Mouse (Mus musculus) spleen, adult 2 months (tissue): ENCODE measurements around the gene Ppfibp1. TPM values are rescaled to one million over a fixed set of nuclear protein-coding genes. Genes with fewer than 3 reads are reported as not detected.

Experiments used
- DNase-seq, 2 experiments: peaks; one replicate each; pipeline versions ENCODE4 v3.0.0 to v3.0.0-alpha.2; 2012 to 2021; ENCODE audit warnings: low spot score in 2 of 2, low read depth in 1 of 2
- H3K27ac ChIP-seq: fragments of 200-500 bp; 2 replicates; pipeline ENCODE4 v1.5.1; 2012; ENCODE audit warnings: low read length, inconsistent platforms; ENCODE audit not compliant: insufficient read depth
- H3K27me3 ChIP-seq: fragments of 200-500 bp; 2 replicates; pipeline ENCODE4 v1.6.1; 2012; ENCODE audit warnings: mild to moderate bottlenecking, moderate library complexity, low read length, inconsistent platforms; ENCODE audit not compliant: control insufficient read depth, insufficient read depth
- H3K36me3 ChIP-seq: fragments of 200-500 bp; 2 replicates; pipeline ENCODE4 v1.6.1; 2012; ENCODE audit warnings: mild to moderate bottlenecking, low read length, inconsistent platforms; ENCODE audit not compliant: control insufficient read depth, insufficient read depth
- H3K4me1 ChIP-seq: fragments of 200-500 bp; 2 replicates; pipeline ENCODE4 v1.6.1; 2011; ENCODE audit warnings: inconsistent platforms; ENCODE audit not compliant: control insufficient read depth, insufficient read depth, insufficient read length
- H3K4me3 ChIP-seq: fragments of 200-500 bp; 2 replicates; pipeline ENCODE4 v1.5.1; 2011; ENCODE audit warnings: mild to moderate bottlenecking, inconsistent platforms; ENCODE audit not compliant: insufficient read depth, insufficient read length; ENCODE audit errors: extremely low read depth
- CTCF ChIP-seq: fragments of 200-500 bp; IDR thresholded peaks from 2 replicates; pipeline ENCODE4 v1.5.1; 2011; ENCODE audit warnings: mild to moderate bottlenecking, inconsistent platforms; ENCODE audit not compliant: insufficient read depth, insufficient read length, insufficient replicate concordance; ENCODE audit errors: extremely low read depth
- POLR2A ChIP-seq: fragments of 200-500 bp; IDR thresholded peaks from 2 replicates; pipeline ENCODE4 v1.6.1; 2011; ENCODE audit warnings: low read depth, low read length, inconsistent platforms
- WGBS: fragments of 180-500 bp; shearing (Covaris S2); methylation state at CpG from one replicate; pipeline ENCODE4 v1.1.7; 2018; 5-methylcytosine and 5-hydroxymethylcytosine counted together
- polyA plus RNA-seq: library from polyadenylated mRNA; depleted of rRNA; stranded (reverse); fragments of >200 nt; gene quantifications from 2 replicates; pipeline ENCODE4 v1.2.3, GENCODE M21; 2012

Gene Ppfibp1
- polyA plus RNA-seq, 1 experiment: 5.3 TPM

DNA sequence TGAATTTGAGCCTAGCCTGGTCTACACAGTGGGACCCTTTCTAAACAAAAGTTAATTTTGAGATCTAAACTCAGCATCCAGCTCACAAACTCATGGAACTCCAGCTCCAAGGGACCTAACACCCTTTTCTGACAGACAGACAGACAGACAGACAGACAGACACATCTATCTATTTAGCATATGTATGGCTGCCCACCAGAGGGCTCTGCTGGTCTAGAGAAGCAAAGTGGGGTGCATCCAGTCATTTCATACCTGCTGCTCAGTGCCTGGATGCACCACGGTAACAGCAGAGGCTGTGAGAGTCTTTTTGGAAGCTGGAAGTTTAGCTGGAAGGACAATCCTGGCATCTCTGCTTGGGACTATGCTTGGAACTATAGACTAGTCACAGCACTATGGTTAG lies 125.3 kb downstream of the Ppfibp1 start:
- Histone ChIP-seq H3K36me3 (no peaks in the 10 kb centered on the region), H3K4me3 (no peak overlapping the region), H3K4me1 (no peaks in the 10 kb centered on the region), H3K27ac (no peak overlapping the region), H3K27me3 (no peaks in the 10 kb centered on the region)
- no peak for TF ChIP-seq POLR2A
- TF ChIP-seq CTCF: no peak
- 72% methylated on average over 1 of the region's 1 CpGs for WGBS
- no peak for DNase-seq

DNA sequence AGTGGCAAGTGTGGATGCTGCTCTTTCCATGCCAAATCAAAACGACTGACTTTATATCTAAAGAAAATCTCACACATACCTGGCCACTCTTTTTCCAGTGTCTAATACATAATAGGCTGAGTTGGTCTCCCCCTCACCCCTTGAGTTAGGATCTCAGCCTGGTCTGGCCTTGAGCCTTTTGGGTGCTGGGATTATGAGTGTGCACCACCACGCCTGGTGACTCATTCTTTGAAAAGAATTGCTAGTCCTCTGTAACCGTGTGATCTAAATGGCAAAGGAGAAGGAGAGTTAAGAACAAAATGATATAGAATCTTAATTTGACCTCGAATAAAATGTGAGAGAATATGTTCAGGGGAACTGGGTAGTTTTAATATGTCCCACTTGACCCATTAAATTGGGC lies 129.6 kb downstream of the Ppfibp1 start:
- H3K27me3 ChIP-seq: no peaks in the 10 kb centered on the region
- no peak for DNase-seq
- no peak overlapping the region for H3K27ac ChIP-seq
- 87% methylated on average over 4 of the region's 4 CpGs for whole genome bisulfite sequencing
- no peaks in the 10 kb centered on the region for H3K36me3 ChIP-seq
- no peaks in the 10 kb centered on the region for H3K4me1 ChIP-seq
- TF ChIP-seq POLR2A (no peak), CTCF (no peak)
- no peak overlapping the region for H3K4me3 ChIP-seq

DNA sequence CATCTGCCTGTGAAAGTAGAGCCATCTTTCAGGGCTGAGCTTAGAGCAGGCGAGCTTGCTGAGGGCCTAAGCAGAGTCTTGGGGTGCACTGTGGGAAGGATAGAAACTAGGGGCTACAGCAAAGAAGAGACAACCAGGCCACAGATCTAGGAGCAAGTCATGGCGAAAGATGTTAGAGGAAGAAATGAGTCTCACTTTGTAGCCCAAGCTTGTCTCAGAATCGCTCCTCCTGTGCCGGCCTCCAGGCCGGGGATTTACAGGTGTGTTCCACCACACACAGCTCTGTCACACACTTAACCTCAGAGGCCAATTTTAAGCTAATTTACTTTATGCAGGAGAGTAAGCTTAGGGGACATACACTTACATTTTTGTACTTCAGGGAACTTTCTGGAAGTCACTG lies 130.1 kb downstream of the Ppfibp1 start:
- no peak for DNase-seq

DNA sequence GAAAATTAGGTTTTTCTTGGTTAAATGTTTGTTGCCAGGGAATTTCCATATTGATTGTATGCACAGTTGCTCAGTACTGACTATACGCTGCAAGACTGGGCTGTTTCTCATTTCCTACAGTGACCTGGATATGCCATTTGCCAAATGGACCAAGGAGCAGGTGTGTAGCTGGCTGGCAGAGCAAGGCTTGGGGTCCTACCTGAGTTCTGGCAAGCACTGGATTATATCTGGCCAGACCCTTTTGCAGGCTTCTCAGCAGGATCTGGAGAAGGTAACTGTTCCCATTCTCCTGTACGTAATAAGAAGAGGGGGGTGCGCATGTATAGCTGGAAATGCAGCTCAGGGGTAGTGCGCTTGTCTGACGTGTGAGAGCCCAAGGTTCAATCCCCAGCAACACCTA lies 132.9 kb downstream of the Ppfibp1 start:
- 97% methylated on average over 5 of the region's 5 CpGs for WGBS
- Histone ChIP-seq H3K27ac (no peak overlapping the region), H3K4me1 (no peaks in the 10 kb centered on the region), H3K27me3 (no peaks in the 10 kb centered on the region), H3K36me3 (no peaks in the 10 kb centered on the region), H3K4me3 (no peak overlapping the region)
- TF ChIP-seq POLR2A: no peak
- TF ChIP-seq CTCF: no peak
- DNase-seq: no peak

More for the DNA sequence above, 130.1 kb downstream of the Ppfibp1 start:
- TF ChIP-seq CTCF: no peak
- TF ChIP-seq POLR2A: no peak
- Histone ChIP-seq H3K27ac (no peak overlapping the region), H3K4me3 (no peak overlapping the region), H3K4me1 (no peaks in the 10 kb centered on the region), H3K27me3 (no peaks in the 10 kb centered on the region), H3K36me3 (no peaks in the 10 kb centered on the region)
- 90% methylated on average over 5 of the region's 5 CpGs for WGBS

DNA sequence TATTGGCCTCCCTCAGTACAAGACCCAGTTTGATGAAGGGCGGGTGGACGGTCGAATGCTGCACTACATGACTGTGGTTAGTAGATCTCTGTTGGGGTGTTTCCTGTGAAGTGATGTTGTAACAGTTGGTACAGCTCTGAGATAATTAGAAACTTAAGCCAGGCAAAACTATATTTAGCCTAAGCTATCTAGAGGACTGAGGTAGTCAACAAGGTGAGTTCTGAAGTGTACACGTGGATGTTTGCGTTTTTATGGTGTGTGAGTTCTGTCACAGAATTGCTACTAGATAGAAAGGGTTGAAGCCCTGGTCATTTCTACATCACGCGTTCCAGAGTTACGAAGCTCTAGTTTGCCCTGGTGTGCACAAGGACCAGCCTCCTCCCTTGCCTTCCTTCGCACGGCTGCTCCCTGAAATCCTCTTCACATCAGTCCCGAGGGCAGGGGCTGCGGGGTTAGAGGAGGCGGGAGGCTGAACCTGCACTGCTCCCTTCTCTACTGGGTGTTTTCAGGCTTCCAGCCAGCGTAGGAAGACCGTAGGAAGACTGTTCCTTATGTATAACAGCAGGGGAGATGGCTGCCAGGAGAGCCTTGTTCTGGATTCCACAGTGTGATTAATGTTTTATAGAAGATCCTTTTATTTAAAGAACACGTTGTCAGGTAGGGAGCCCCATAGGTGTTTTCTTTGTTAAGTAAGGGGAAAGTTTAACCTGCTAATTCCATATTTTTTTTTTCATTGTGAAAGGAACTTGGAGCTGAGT lies 134.3 kb downstream of the Ppfibp1 start:
- Histone ChIP-seq H3K27me3 (no peaks in the 10 kb centered on the region), H3K27ac (no peak overlapping the region), H3K4me1 (no peaks in the 10 kb centered on the region), H3K4me3 (no peak overlapping the region), H3K36me3 (no peaks in the 10 kb centered on the region)
- DNase-seq: no peak
- WGBS: 93% methylated on average over 16 of the region's 16 CpGs
- TF ChIP-seq POLR2A (no peak), CTCF (no peak)

DNA sequence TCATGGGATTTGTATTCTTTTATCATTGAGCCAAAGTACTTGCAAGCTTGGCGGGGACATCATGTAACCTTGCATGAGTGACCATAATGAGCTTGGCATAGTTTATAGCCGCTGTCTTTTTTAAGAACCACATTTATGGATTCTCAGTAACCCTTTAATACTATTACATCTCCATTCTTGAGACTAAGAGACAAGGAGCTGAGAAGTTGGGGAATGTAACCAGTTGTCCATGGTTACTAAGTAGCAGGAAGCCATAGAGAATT lies 134.8 kb downstream of the Ppfibp1 start:
- Histone ChIP-seq H3K36me3 (no peaks in the 10 kb centered on the region), H3K4me3 (no peak overlapping the region), H3K4me1 (no peaks in the 10 kb centered on the region), H3K27me3 (no peaks in the 10 kb centered on the region), H3K27ac (no peak overlapping the region)
- 93% methylated on average over 2 of the region's 2 CpGs for WGBS
- TF ChIP-seq CTCF (no peak), POLR2A (no peak)
- no peak for DNase-seq

DNA sequence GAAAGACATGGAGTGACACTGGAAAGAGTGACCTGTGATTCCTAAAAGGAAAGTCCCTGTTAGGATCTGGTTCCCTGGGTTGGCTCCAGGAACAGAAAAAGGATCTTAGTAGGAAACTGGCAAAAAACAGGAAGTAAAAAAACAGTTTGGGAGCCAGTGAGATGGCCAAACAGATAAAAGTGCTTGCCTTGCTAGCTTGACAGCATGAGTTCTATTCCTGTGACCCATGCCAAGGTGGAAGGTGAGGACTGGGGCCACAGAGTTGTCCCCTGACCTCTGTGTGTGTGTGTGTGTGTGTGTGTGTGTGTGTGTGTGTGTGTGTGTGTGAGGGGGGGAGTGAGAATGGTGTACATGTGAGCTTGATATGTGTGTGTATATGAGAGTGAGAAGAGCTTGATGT lies 135.3 kb downstream of the Ppfibp1 start:
- no peaks in the 10 kb centered on the region for H3K36me3 ChIP-seq
- no peak for TF ChIP-seq CTCF
- no peak for TF ChIP-seq POLR2A
- DNase-seq: no peak

DNA sequence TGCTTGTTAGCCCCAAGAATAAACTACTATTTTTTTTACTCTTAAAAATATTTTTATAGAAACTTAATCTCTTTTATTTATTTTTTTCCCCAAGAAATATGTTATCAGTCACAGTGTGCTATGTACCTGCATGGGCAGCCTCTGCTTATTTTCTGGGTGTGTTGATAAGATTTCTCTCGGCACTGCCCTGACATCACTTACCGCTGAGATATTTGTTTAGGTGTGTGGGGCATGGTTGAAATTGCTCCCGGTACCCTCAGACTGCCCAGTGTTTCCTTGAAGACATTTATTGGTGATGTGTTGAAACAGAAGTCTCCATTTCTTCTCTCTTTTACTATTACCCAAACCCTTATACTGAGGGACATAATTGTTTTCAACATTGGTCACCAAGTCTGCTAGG lies 136.5 kb downstream of the Ppfibp1 start:
- no peak for TF ChIP-seq CTCF
- TF ChIP-seq POLR2A: no peak
- 81% methylated on average over 3 of the region's 3 CpGs for WGBS
- Histone ChIP-seq H3K36me3 (no peaks in the 10 kb centered on the region), H3K27ac (no peak overlapping the region), H3K4me3 (no peak overlapping the region), H3K4me1 (no peaks in the 10 kb centered on the region), H3K27me3 (no peaks in the 10 kb centered on the region)
- DNase-seq: no peak

More for the DNA sequence above, 135.3 kb downstream of the Ppfibp1 start:
- H3K27ac ChIP-seq: no peak overlapping the region; the same call in 1 of the 2 replicates
- H3K4me3 ChIP-seq: no peak overlapping the region
- no peaks in the 10 kb centered on the region for H3K4me1 ChIP-seq
- H3K27me3 ChIP-seq: no peaks in the 10 kb centered on the region
